Mouse (Mus musculus): Measurements from ENCODE around the gene Gm3183. TPM values are rescaled to one million over a fixed set of nuclear protein-coding genes. Genes with fewer than 3 reads are reported as not detected.
"Not testable (repeated sequence)": the region's sequence is repeated elsewhere in the genome, so short reads cannot be mapped to it uniquely, and the experiment has no call there.

Gene Gm3183
- total RNA-seq (2017): not detected in 2 replicates

DNA sequence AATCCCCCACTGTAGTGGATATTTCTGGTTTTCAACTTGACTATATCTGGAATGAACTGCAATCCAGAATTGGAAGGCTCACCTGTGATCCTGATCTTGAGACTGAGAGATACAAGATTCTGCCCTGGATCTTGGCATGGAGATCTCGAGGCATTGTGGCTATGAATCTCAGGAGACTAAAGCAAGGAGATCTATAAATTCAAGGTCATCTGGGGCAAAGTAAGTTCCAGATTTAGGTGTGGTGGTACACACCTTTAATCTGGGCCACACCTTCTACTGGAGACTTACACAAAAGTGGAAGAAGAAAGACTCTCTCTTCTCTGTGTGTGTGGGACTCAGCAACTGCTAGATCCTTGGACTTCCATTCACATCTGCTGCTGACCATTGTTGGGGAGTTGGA, at the start of gene Gm3183:
TSS of gene Gm3183 (plus strand) at position 301 of the 400 bp plus-strand sequence.
- ATAC-seq (ENCODE audit: extremely low read depth, insufficient number of reproducible peaks, low FRiP score, poor library complexity, severe bottlenecking): not testable (repeated sequence)

Other genes starting within 250 kb of the Gm3183 start
- gene Gm3147, start 249.1 kb upstream of the Gm3183 start, total RNA-seq (2017): not detected in 2 replicates
- not detected in 2 replicates for gene Gm6509, start 241.5 kb upstream of the Gm3183 start, total RNA-seq (2017)
- not detected in 2 replicates for gene Gm6205, start 217.1 kb upstream of the Gm3183 start, total RNA-seq (2017)
- gene Gm6367, start 123.2 kb downstream of the Gm3183 start, total RNA-seq (2017): not detected in 2 replicates
- gene Gm7942, start 241.5 kb downstream of the Gm3183 start, total RNA-seq (2017): not detected in 2 replicates